Comparison of ENCODE assay signal across 9 mouse cellular contexts in the genomic region with DNA sequence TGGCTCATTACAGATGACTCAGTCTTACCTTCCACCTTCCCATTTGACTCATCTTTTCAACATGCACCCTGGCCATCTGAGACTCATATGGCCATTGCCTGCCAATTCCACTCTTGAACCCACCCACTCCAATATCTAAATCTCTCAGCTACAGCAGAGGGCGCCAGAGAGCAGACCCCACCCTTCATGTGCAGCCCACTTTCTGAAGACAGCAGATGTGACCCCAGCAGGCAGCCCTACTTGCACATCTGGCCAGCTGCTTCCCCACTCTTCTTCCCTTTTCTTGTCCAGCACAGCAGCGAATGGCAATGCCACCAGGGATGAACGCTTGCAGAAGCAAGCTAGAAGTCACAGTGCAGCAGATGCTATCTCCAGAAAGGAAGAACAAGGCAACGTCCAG.
DNase-seq lines count a peak whose midpoint lies in the region; ATAC-seq lines count a peak whose summit lies in the region.
"Had no signal": no experiment of that assay in that cellular context is flagged by ENCODE, and none has a peak within 500 bp of the region (broad histone marks: within the 10 kb centered on the region; RNA-seq: fewer than 3 reads in every experiment).

No protein-coding gene starts in this region.

- no peaks in the 10 kb centered on the region for H3K36me3 ChIP-seq in heart, embryonic 10.5 days

- no peaks in the 10 kb centered on the region for H3K9me3 ChIP-seq in heart, embryonic 10.5 days

- 43% methylated on average over 4 of the region's 4 CpGs for WGBS in heart, embryonic 10.5 days

- no peaks in the 10 kb centered on the region for H3K27me3 ChIP-seq in heart, embryonic 10.5 days (ENCODE audit: insufficient read depth, poor library complexity, severe bottlenecking)

- no peak overlapping the region for H3K27ac ChIP-seq in heart, embryonic 10.5 days
- H3K27ac ChIP-seq: macrophage had no signal

- no peak overlapping the region for H3K4me3 ChIP-seq in heart, embryonic 10.5 days

- ATAC-seq in megakaryocyte, adult 5-6 weeks (ENCODE audit: poor library complexity, severe bottlenecking): no peak

- peak; percentile 21 for DNase-seq in heart, adult 8-10 months (ENCODE audit: low spot score)
- DNase-seq in heart, embryonic 10.5 days (ENCODE audit: low spot score): no peak
- DNase-seq in ovary, postnatal 14 days (ENCODE audit: low spot score): peak; percentile 11
- DNase-seq in ovary, adult 18-20 months (ENCODE audit: low spot score): no peak
- DNase-seq in embryo, embryonic 10.5 days (ENCODE audit: low spot score): peak; percentile 60
- DNase-seq in lung, postnatal 4 days: peak; percentile 28 to 30
- DNase-seq in natural killer cell, adult 2 months (ENCODE audit: low spot score in 2 of 2): no peak

- peaks cover 5% of the 10 kb centered on the region; the same call in 1 of the 2 replicates for H3K4me1 ChIP-seq in heart, embryonic 10.5 days

Comparison
In these comparisons a context has a peak if more than half of its experiments do, and no peak if none do; other contexts are left out.
1. DNase-seq: peak in heart, adult 8-10 months (single experiment), ovary, postnatal 14 days (single experiment), embryo, embryonic 10.5 days (single experiment) and lung, postnatal 4 days (2 of 2); none in heart, embryonic 10.5 days (single experiment), ovary, adult 18-20 months (single experiment) and natural killer cell, adult 2 months (0 of 2).